Mouse (Mus musculus) liver, embryonic 11.5 days (tissue): Measurements from ENCODE around the gene Mks1. TPM values are rescaled to one million over a fixed set of nuclear protein-coding genes. Genes with fewer than 3 reads are reported as not detected.

Source experiments
- ATAC-seq: fragments of 200-750 bp; cut with Nextera tagmentation; replicated peaks from 2 replicates; pipeline ENCODE4 v1.8.0; 2017; ENCODE audit warnings: moderate number of reproducible peaks, mild to moderate bottlenecking, moderate TSS enrichment, moderate library complexity; ENCODE audit not compliant: low FRiP score
- DNase-seq: peaks from one replicate; pipeline ENCODE4 v3.0.0-alpha.2; 2017; ENCODE audit warnings: low spot score
- H3K27ac ChIP-seq: fragments of 300-500 bp; sonication (generic); 2 replicates; pipeline ENCODE4 v1.5.1; 2014; ENCODE audit warnings: mild to moderate bottlenecking, low read depth, low read length, control low read depth
- H3K27me3 ChIP-seq: fragments of 300-500 bp; sonication (generic); replicated peaks from 2 replicates; pipeline ENCODE4 v1.6.1; 2014; ENCODE audit warnings: low read length, mixed read lengths; ENCODE audit not compliant: control insufficient read depth, insufficient read depth
- H3K36me3 ChIP-seq: fragments of 300-500 bp; sonication (generic); 2 replicates; pipeline ENCODE4 v1.6.1; 2014; ENCODE audit warnings: mild to moderate bottlenecking, low read length, moderate library complexity, mixed read lengths; ENCODE audit not compliant: control insufficient read depth, insufficient read depth
- H3K4me1 ChIP-seq: fragments of 300-500 bp; sonication (generic); replicated peaks from 2 replicates; pipeline ENCODE4 v1.6.1; 2014; ENCODE audit warnings: low read length, mixed read lengths; ENCODE audit not compliant: control insufficient read depth, insufficient read depth
- H3K4me2 ChIP-seq: fragments of 300-500 bp; sonication (generic); 2 replicates; pipeline ENCODE4 v1.6.1; 2014; ENCODE audit warnings: mild to moderate bottlenecking, control low read depth, moderate library complexity
- H3K4me3 ChIP-seq: fragments of 300-500 bp; sonication (generic); 2 replicates; pipeline ENCODE4 v1.5.1; 2014; ENCODE audit warnings: low read depth, low read length, control low read depth
- H3K9ac ChIP-seq: fragments of 300-500 bp; sonication (generic); 2 replicates; pipeline ENCODE4 v1.6.1; 2014; ENCODE audit warnings: low read depth, low read length, control low read depth
- H3K9me3 ChIP-seq: fragments of 300-500 bp; sonication (generic); 2 replicates; pipeline ENCODE4 v1.6.1; 2016; ENCODE audit warnings: low read length, inconsistent platforms, mixed read lengths; ENCODE audit not compliant: control insufficient read depth
- WGBS: fragments of 180-500 bp; shearing (Covaris S2); extraction: QIAGEN DNeasy Blood & Tissue Kit; methylation state at CpG from one replicate; pipeline ENCODE4 v1.1.7; 2014; 5-methylcytosine and 5-hydroxymethylcytosine counted together
- polyA plus RNA-seq: library from polyadenylated mRNA; unstranded; fragments of >200 nt; fragmentation: Nextera tagmentation; extraction: Ambion mirVana; gene quantifications from 2 replicates; pipeline ENCODE4 v1.2.1, GENCODE M21; 2014

The Mks1 gene
- polyA plus RNA-seq, result 7.1 and 9.2 TPM in 2 replicates

DNA sequence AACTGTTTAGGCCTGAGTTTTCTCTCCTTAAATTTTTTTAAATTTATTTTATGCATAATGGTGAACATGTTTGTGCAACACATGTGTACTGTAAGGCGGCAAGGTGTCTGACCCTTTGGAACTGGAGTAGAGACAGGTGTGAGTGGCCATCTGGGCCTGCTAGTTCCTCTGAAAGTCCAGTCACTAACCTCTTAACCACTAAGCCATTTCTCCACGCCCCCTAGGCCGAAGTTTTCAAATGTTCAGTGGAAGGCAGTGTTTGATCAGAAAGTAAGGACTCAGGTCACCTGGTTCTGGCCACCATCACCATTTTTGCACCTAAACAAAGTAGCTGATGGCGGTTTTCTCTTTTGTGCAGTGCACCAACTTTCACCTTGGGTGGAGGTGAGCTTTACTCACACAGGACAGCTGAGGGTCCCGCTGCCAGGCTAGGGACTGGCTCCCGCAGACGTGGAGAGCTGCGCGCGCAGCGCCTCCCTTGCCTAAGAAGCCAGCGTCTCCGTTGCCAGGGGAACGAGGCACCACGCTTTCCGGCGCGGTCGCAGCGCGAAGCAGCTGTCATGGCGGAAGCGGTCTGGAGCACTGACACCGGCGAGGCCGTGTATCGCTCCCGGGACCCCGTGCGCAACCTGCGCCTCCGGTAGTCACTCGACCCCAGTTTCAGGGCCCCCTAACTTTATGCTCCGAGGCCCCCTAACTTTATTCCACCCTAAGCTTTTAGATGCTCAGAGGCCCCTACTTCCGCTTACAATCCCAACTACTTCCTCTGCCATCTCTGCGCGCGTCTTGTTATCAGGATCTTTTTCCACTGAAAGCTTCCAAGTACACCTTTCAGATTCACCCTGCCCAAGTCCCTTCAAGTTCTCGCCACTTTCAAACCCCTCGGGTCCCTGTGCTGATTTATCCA is at the start of gene Mks1:
TSS of gene Mks1 (plus strand) at position 526 of the 907 bp plus-strand sequence.
- Histone ChIP-seq H3K4me3 (peak within 1 kb of the TSS; percentile 61), H3K36me3 (no peaks in the 10 kb centered on the region; the same call in 1 of the 2 replicates), H3K9me3 (no peaks in the 10 kb centered on the region), H3K27ac (0 out of 2 replicates have a peak within 1 kb of the TSS, but pooled peaks have one; percentile 8), H3K27me3 (no peaks in the 10 kb centered on the region), H3K4me1 (peaks cover 4% of the 10 kb centered on the region), H3K4me2 (peak within 1 kb of the TSS; percentile 80), H3K9ac (peak within 1 kb of the TSS; percentile 65)
- WGBS, result 4% methylated on average over 40 of the region's 40 CpGs
- peak; percentile 89 for DNase-seq
- ATAC-seq, result peak; percentile 90

DNA sequence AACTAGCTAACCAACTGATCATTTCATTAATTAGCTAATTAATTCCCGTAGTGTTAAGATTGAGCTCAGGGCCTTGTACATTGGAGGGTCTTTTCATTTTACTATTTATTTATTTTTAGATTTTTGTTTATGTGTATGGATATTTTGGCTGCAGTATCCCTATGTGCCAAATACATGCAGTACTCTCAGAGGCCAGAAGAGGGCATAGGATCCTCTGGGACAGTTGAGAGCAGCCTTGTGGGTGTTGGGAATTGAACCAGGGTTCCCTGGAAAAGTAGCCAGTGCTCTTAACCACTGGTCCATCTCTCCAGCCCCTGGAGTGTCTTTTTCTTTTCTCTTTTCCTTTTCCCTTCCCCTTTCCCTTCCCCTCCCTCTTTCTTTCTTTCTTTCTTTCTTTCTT is 47.6 kb upstream of the Mks1 start:
- ATAC-seq, result no peak
- Histone ChIP-seq H3K4me3 (no peak overlapping the region), H3K9me3 (no peaks in the 10 kb centered on the region), H3K36me3 (no peaks in the 10 kb centered on the region), H3K9ac (no peak overlapping the region), H3K27me3 (no peaks in the 10 kb centered on the region), H3K4me1 (no peaks in the 10 kb centered on the region), H3K4me2 (no peak overlapping the region), H3K27ac (no peak overlapping the region)
- DNase-seq, result no peak
- 66% methylated on average over 1 of the region's 1 CpGs for WGBS

DNA sequence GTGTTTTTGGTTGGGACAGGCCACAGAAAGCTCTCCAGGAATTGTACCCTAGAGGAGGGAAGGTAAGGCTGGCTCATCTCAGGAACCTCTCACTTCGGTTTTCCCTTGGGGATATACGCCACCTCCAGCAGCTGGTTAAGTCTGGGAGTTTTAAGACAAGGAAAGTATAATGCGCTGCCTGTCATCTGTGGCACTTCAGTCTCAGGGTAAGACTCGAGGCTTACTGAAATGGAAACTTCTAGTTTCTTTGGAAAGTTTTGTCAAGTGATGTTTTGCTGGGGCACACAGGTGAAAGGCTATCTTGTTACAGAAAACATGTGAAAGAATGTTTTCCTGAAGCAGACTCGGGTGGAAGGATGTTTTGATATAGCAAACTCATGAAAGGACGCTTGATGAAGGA is 45.6 kb upstream of the Mks1 start:
- Histone ChIP-seq H3K4me2 (no peak overlapping the region), H3K36me3 (no peaks in the 10 kb centered on the region), H3K27ac (no peak overlapping the region), H3K4me1 (no peaks in the 10 kb centered on the region), H3K9ac (no peak overlapping the region), H3K4me3 (no peak overlapping the region), H3K9me3 (no peaks in the 10 kb centered on the region), H3K27me3 (no peaks in the 10 kb centered on the region)
- DNase-seq (no peak), ATAC-seq (no peak)
- 79% methylated on average over 6 of the region's 6 CpGs for WGBS

DNA sequence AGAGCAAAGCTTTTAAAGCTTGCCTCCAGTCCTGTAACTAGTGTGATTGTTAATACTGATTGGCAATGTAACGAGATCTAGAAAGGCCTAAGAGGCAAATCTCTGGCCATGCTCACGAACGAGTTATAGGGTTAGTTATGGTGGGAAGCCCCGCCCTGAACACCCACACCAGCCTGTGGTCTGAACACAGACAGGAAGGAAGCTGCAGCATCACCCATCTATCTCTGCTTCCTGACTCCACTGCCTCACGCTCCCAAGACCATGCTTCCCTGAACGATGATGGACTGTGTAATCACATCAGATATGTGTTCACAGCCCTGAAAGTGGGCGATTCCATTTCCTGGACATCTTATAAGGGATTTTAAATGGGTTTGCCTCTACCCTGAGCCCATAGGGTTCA is 44.8 kb upstream of the Mks1 start:
- no peak overlapping the region for H3K4me3 ChIP-seq
- H3K36me3 ChIP-seq, result no peaks in the 10 kb centered on the region
- no peaks in the 10 kb centered on the region for H3K4me1 ChIP-seq
- ATAC-seq (no peak), DNase-seq (no peak)
- no peaks in the 10 kb centered on the region for H3K9me3 ChIP-seq
- no peak overlapping the region for H3K9ac ChIP-seq
- 42% methylated on average over 7 of the region's 7 CpGs for WGBS
- no peak overlapping the region for H3K27ac ChIP-seq
- no peak overlapping the region for H3K4me2 ChIP-seq
- no peaks in the 10 kb centered on the region for H3K27me3 ChIP-seq

GRCm38 (mm10) chr11:87811396-87811795 is 41.6 kb upstream of the Mks1 start:
- no peak overlapping the region for H3K9ac ChIP-seq
- H3K36me3 ChIP-seq, result no peaks in the 10 kb centered on the region
- 53% methylated on average over 4 of the region's 4 CpGs for WGBS
- DNase-seq (no peak), ATAC-seq (no peak)
- no peaks in the 10 kb centered on the region for H3K4me1 ChIP-seq
- H3K4me2 ChIP-seq, result no peak overlapping the region
- H3K27ac ChIP-seq, result no peak overlapping the region
- no peaks in the 10 kb centered on the region for H3K27me3 ChIP-seq
- H3K4me3 ChIP-seq, result no peak overlapping the region
- H3K9me3 ChIP-seq, result no peaks in the 10 kb centered on the region

DNA sequence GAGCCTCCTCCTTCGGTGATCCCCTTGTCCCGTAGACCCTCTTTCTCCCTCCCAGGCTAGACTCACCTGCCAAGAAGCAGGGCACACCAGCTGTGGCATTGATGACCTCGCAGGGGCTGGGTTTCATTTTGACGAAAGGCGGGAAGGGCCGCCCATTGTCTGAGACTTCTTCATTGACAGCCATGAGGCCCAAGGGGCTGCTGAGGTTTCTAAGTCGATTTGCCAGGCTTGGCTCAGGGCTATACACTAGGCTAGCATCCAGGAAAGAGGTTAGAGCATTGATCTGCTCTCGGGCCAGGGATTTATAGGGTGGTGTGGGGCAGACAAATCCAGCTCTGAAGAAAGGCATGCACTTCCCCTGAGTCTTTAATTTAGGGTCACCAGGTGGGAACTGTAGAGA is 38.2 kb upstream of the Mks1 start:
- no peaks in the 10 kb centered on the region for H3K9me3 ChIP-seq
- WGBS, result 66% methylated on average over 8 of the region's 8 CpGs
- H3K9ac ChIP-seq, result no peak overlapping the region
- H3K36me3 ChIP-seq, result no peaks in the 10 kb centered on the region
- H3K4me3 ChIP-seq, result no peak overlapping the region
- no peak overlapping the region for H3K27ac ChIP-seq
- DNase-seq, result no peak
- peaks cover 5% of the 10 kb centered on the region; the same call in 1 of the 2 replicates for H3K4me1 ChIP-seq
- H3K4me2 ChIP-seq, result no peak overlapping the region
- H3K27me3 ChIP-seq, result peaks cover 6% of the 10 kb centered on the region; the same call in 1 of the 2 replicates
- ATAC-seq, result no peak

GRCm38 (mm10) chr11:87816707-87817442 is 36.1 kb upstream of the Mks1 start:
- WGBS, result 3% methylated on average over 31 of the region's 31 CpGs
- no peaks in the 10 kb centered on the region for H3K9me3 ChIP-seq
- peak overlapping the region; percentile 66 for H3K4me2 ChIP-seq
- DNase-seq (no peak), ATAC-seq (no peak)
- H3K9ac ChIP-seq, result no peak overlapping the region
- peaks cover 6% of the 10 kb centered on the region; the same call in 1 of the 2 replicates for H3K27me3 ChIP-seq
- no peak overlapping the region for H3K27ac ChIP-seq
- H3K4me1 ChIP-seq, result peaks cover 5% of the 10 kb centered on the region; the same call in 1 of the 2 replicates
- no peaks in the 10 kb centered on the region for H3K36me3 ChIP-seq
- H3K4me3 ChIP-seq, result peak overlapping the region; percentile 35

DNA sequence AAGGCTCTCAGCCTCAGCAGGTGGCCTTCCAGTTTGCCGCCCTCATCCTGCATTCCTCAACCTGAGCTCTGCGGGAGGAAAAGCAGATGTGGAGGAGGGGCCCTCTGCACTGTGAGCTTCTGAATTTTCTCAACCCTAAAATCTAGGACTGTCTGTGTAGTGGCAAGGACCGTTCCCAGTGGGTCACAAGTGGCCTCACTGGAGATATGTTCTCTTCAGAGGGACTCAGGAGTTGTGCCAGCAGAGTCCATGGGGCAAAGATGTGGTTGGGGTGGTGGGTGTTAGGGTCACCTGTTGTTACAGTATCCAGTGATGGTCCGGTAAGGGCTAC is 35.6 kb upstream of the Mks1 start:
- Histone ChIP-seq H3K4me1 (peaks cover 5% of the 10 kb centered on the region; the same call in 1 of the 2 replicates), H3K4me2 (peak overlapping the region; percentile 66), H3K27ac (no peak overlapping the region), H3K4me3 (peak overlapping the region; percentile 35), H3K27me3 (peaks cover 6% of the 10 kb centered on the region; the same call in 1 of the 2 replicates), H3K9ac (no peak overlapping the region), H3K36me3 (no peaks in the 10 kb centered on the region), H3K9me3 (no peaks in the 10 kb centered on the region)
- DNase-seq, result no peak
- no peak for ATAC-seq
- WGBS, result 31% methylated on average over 4 of the region's 4 CpGs
